Mouse (Mus musculus) spleen, adult 12 weeks (tissue): ENCODE data around the gene Ssbp4.
"Not testable (repeated sequence)": the region's sequence is repeated elsewhere in the genome, so short reads cannot be mapped to it uniquely, and the experiment has no call there.

ENCODE experiments used
- DNase-seq: peaks from one replicate; pipeline ENCODE4 v3.0.0; 2022; ENCODE audit warnings: low spot score

The Ssbp4 gene

DNA sequence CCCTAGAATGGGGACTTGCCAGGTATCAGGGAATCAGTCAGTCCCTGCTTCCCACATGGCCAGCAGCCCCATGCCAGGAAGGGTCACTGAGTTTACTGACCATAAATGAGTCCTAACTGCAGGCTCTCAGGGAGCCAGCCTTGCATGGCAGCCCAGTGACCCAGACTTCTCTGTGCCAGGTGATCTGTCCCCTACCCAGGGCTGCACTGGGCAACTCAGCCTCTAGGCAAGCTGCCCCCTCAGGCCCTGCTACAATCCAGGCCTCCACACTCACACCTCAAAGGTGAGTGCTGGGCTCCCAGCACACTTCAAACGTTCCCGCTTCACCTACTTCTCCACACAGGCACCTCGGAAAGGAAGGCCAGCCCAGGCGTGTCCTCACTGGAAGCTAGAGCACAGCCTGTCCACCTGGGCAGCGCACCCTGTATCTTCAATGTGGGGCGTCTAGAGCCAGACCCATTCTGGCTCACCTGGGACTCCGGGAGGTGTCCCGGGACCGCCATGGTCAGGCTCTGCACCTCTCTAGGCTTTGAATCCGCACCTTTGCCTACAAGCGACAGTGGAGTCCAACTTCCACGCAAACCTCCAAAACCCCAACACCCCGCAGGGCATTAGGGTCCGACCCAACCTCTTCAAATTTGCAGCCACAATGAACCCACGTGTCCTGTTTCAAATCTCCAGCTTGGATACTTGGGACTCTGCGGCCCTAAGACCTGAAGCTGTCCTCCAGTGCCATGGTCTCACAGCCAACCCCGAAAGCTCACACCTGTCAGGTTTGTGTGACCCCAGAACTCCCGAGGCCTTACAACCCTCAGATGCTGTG lies 1.7 kb downstream of the Ssbp4 start:
- DNase-seq: no peak

DNA sequence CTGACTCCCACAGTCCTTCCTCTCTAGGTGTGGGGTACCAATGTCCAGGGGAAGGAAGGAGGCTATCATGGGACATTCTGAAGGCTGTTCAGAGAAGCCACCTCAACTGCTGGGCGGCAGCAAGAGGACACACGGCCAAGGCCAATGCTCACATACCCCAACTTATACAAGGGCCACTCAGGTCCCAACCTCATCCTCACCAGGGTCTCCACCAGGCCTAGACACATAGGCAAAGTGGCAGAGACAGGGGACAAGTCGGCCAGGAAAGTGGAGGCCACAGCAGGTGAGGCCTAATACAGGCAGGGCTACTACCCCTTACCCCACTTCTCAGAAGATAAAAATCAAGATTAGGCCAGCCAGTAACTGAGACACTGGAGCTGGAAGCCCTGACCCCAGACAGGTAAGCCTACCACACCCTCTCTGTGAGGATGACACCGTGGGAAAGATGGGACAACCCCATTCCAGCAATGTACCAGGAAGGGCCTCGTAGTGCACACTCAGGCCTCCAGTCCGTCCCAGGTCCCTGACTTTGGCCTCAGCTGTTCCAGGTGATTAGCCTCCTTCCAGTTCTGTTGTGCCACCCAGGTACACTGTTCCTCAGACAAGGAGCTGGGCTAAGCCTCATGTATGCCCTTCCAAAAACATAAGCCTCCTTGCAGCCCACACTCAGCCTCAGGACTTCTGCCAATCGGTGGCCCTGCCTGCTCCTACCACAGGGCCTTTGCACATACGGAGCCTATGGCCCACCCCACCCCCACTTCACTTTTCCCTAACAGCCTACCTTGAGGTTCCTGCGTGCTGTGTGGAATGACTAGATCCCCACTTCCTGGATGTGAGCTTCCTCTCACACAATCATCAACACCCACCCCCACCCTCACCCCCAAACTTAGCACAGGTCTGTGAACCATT lies 2.5 kb downstream of the Ssbp4 start:
- DNase-seq: no peak

DNA sequence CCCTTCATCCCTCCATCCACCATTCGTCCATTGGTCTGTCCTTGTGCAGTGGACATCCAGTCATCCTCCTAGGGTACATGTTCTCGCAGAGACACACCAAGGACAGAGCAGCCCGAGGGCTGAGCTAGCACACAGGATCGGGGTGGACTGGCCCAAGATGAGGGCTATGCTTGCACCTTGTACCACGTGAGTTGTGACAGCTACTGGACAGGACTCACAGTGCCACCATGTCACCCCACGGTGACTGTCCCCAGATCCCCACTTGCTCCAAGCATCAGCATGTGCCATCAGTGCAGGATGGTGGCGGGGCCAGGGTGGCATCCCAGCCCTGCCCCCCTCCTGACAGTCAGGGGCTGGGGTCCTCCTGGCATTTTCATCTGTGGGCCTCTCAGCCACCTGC lies 4.1 kb downstream of the Ssbp4 start:
- no peak for DNase-seq

DNA sequence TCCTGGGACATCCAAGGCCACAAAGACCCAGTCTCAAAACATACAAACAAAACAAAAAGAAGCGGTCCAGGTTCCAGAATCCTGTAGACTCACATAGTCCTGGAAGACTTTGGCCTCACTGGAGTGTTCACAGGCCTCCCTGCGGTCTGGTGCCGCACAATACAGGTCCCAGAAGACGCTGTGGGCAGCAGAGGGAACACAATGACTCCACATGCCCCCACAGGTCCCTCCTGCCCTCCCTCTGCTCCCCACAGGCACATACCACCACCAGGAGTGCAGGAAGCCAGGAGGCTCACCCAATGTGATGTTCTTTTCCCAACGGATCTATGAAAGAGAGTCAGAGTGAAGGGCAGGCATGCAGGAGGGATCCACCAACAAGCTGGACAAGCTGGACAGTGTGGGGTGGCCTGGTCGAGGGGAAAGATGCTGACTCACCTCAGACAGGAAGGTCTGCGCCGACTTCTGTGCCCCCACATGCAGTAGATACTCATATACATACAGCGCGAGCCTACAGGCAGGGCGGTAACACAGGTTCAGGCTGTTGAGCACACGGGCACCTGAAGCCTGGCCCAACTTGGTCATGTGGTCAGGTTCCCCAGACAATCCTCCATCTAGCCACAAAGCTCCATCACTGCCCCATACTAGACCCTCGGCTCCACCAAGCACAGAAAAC lies 6.4 kb downstream of the Ssbp4 start:
- DNase-seq: no peak

DNA sequence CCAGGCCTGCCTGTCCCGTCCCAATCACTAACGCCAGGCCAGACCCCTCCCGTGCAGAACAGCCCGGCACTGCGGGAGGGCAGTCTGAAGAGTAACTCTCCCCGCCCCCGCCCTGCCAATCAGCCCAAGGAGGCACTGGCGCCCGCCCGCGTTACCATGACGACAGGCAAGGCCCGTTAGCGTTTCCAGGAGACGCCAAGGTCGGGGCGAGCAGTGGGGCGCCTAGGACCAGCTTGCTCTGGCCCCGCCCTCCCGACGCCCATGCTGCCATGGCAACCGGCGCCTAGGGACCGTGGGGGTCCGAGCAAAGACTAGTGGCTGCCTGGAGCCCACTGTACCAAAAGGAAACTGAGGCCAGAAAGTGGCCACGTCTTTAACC lies 7.4 kb downstream of the Ssbp4 start:
- DNase-seq: no peak

DNA sequence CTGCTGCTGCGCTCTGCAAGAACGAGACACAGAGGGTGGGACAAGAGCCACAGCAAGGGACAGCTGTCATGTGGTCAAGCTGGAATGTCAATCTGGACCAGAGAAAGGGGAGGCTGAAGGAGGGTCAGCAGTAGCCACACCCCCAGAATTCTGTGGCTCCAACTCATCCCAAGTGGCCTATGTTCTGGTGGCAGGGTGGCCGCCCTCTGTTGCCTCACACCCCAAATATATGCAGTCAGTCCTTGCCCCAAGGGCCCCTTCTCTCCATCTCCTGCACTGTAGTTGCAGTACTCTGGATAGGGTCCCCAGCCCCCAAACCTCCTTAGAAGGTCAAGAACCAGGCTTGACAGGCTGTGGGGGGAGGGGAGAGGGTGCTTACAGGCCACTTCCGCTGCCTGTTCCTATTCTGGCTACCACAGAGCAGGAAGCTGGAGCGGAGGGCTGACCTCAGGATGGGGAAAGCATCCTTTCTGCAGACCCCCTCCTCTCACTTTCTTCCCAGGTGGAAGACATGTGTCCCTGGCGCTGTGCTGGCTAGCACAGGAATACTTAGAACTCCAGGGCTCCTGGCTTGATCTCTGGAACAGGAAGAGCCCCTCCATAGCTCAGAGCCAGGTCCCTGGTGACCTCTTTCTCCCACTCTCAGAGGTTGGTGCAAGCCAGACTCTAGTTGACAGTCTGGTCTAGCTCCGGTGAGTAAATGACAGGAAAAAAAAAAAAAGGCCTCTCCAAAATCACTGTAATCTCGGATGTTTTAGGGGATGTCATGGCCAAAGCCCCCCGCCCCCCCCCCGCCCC lies 8.0 kb downstream of the Ssbp4 start:
- no peak for DNase-seq

DNA sequence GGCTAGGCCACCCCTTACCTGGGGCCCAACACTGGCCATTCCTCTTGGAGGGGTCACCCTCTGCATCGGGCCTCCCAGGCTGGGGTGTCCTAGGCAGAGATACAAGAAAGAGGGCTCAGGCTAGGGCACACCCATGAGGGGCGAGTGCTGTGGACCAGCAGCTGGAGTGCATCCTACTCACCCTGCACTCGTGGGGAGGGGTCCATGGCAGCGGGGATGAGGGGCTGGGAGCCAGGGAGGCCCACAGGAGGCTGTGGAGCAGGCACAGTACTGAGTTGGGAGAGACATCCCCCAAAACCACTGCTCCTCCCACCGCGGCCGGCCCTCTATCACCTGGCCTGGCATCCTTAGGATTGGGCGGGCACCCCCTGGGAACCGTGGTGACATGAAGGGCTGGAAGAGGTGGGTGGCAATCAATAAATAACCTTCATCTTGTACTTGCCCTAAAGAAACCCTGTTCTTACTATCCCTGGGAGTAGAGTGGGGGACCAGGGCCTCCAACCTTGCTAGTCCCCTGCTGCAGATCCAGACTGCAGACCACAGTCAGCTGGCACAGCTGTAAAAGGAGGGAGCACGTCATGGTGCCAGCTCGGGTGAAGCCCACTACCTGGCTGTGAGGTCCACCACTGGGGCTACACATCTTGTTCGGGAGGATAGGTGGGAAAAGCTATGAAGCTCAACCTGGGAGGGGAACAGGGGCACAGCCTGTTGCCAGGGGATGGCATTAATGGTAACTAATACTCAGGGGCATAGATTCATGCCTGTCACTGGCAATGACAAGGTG lies 9.0 kb downstream of the Ssbp4 start:
- DNase-seq: no peak

DNA sequence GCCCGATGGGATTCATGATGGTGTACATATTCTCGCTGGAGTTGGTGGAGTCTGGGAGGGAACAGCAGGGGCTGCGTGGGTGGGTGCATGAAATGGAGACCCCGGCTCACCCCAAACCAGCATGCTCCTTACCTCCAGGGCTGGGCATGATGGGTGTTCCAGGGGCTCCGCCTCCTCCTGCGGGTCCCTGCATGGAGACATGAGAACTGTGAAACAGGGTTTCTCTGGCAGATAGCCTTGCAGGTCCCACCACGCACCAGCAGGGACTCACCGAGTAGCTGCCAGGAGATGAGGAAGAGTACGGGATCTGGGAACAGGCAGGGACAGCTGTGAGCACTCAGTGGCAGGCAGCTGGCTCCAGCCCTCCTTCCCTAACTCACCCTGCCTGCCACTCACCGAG lies 9.9 kb downstream of the Ssbp4 start:
- no peak for DNase-seq

DNA sequence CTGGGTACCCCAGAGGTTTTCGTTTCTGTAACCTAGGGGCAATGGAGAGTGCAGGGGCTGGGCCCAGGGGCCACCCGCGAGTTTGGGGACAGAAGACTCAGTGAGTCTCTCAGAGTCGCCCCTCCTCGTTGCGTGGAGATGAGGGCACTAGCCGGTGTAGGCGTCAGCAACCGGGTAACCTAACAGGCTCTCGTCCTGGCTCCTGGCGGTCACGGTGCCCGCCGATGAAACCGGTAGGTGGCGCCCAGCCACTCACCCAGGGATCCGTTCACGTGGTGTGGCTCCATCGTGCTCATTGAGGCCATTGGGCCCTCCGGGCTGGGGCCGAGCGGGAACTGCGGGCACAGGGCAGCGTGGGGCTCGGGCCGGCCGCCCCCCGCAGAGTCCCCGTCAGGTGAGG lies 10.4 kb downstream of the Ssbp4 start:
- no peak for DNase-seq

DNA sequence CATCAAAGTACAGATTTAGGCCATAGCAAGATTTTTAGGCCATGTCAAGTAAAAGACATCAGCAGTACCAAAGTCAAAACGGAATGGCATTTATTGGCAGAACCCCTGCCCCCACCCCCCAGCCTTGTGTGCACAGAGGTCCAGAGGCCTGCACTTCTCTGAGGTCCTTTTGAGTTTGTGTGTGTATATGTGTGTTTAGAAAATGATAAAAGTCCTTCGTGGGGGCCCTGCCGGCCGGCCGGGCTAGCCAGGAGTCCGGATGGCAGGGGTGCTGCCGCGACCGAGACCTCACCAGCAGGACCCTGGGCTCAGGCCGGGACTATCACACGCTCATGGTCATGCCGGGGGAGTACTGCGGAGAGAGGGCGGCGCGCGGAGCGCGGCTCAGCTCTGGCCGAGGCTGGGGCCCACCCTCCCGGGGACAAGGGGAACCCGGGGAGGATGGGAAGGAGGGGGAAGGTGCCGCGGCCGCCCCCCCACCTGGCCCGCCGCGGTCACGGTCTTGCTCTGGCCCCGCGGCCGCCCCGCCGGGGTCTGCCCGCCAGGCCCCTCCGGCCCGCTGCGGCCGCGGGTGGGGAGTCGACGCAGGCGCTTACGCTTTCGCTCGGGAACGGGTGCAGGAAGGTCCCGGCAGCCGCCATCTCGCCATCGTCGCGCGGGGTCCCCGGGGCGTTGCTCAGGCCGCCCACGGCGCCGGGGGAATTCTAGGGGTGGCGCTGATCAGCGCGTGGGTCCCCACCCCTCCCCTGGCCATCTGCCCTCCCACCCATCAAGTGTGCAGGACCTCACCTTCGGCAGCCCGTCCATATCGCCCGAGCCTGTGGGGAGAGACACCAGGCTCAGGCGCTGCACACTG lies 11.0 kb downstream of the Ssbp4 start:
- DNase-seq: no peak

DNA sequence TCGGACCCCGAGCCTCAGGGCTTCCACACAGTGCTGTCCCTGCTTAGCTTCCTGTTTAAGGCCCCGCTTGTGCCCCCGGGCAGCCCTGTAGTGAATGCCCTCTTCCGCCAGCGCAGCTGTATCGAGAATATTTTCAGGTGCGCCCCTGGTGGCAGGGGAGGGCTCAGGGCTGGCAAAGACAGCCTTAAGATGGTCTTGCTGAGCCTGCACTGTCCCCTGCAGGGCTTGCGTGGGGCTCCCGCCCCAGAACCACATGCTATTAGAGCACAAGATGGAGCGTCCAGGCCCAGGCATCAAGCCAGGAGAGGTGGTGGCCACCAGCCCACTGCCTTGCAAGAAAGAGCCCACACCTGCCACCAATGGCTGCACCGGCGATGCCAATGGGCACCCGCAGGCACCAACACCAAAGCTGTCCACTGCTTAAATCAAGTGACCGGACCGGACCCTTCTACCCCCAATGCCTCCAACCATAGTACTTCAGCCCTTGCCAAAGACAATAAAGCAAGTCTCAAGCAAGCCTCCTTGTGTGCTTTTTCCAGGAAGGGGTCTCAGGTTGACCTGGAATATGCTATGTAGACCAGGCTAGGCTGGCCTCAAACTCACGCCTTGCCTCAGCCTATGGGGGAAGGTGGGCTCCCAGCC lies 11.8 kb downstream of the Ssbp4 start:
- DNase-seq: no peak

DNA sequence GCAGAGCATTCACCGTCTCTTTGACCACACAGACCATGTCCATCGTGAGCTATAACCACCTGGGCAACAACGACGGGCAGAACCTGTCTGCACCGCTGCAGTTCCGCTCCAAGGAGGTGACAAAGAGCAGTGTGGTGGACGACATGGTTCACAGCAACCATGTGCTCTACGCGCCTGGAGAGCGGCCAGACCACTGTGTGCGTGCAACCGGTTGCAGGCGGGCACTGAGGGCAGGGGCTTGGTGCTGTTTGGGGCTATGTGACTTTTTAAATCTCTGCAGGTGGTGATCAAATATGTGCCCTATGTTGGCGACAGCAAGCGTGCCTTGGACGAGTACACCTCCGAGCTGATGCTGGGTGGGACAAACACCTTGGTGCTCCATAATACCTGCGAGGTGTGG lies 12.5 kb downstream of the Ssbp4 start:
- DNase-seq: no peak

DNA sequence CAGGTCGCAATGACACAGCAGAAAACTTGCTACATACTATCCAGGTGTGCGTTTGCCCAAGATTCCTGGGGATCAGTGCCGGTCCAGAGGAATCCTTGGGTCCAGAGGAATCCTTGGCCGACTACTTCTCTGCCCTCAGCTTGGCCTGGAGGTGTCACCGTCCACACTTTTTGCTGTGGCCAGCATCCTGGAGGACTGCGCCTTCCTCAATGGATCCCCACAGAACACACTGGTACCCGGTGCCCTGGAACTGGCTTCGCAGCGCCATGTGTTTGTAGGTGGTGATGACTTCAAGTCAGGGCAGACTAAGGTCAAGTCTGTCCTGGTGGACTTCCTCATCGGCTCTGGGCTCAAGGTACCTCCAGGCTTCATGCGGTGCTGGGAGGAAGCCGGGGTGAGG lies 12.9 kb downstream of the Ssbp4 start:
- no peak for DNase-seq

DNA sequence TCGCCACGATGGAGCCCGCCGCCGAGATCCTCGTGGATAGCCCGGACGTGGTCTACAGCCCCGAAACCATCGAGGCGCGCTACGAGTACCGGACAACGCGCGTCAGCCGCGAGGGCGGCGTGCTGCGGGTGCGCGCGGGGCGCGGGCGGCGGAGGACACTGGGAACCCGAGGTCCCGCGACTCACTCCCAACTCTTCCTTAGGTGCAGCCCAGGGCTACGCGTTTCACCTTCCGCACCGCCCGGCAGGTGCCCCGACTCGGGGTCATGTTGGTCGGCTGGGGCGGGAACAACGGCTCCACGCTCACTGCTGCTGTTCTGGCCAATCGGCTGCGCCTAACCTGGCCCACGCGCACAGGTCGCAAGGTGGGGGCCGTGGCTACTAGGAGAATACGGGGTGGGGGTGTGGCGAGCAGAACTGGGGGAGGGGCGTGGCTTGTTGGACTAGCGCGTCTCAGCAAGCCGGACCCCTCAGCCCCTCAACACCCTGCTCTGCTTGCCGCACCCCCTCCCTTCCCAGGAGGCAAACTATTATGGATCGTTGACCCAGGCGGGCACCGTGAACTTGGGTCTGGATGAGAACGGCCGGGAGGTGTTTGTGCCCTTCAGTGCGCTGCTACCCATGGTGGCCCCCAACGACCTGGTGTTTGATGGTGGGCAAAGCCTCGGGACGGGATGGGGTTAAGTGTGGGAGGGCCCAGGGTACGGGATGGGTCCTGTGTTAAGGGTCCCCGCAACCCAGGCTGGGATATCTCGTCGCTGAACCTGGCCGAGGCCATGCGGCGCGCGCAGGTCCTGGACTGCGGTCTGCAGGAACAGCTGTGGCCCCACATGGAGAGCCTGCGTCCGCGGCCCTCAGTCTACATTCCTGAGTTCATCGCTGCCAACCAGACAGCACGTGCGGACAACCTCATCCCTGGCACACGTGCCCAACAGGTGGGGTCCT lies 13.8 kb downstream of the Ssbp4 start:
- DNase-seq: no peak

DNA sequence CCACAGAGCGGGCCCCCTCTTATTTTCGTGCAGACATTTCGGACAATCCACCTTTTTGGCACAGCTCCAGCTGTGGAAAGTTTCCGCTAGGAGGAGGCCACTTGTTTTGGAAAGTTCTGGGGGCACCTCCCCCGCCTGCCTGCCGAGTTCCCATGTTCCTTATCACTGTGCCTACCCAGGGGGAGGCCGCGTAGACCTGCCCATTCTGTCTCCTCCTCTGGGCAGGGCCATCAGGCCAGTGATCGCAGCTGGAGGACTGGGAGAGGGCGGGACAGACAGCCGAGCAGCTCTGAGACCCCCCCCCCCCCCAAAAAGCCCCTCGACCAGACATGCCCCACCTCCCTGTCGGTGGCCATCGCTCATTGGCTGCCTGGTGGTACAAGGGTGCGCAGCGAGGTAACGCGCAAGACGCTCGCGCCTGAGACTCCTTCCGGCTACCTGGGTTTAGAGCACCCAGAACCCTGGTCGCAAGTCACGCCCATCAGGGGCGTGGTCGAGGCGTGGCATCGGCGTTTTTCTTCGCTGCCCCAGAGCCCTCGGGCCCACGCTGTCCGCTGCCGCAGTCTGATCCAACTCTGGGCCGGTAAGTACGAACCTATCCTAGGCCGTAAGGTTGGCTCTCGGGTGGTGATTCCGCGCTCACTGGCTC lies 14.6 kb downstream of the Ssbp4 start, which contains the start of gene Isyna1:
Gene Isyna1 (plus strand): TSS at position 413 of the 649 bp plus-strand sequence.
- peak; percentile 67 for DNase-seq

DNA sequence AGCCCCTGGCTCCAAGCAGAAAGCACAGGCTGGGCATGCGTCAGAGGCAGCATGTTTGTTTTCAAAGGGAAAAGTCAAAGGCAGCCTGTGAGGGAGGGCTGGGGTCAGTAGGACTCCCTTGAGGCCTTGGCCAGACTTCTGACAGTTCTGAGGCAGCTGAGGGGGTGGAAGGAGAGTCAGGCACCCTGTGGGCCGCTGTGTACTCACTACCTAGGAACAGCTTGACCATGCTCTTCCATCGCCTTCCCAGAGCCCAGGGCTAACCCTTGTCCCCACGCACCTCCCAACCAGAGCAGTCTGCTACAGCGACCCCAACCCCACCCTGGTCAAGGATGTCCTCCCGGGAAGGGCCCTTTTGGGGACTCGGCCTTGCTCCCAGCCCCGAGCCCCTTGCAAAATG lies 15.5 kb downstream of the Ssbp4 start:
- DNase-seq: no peak

DNA sequence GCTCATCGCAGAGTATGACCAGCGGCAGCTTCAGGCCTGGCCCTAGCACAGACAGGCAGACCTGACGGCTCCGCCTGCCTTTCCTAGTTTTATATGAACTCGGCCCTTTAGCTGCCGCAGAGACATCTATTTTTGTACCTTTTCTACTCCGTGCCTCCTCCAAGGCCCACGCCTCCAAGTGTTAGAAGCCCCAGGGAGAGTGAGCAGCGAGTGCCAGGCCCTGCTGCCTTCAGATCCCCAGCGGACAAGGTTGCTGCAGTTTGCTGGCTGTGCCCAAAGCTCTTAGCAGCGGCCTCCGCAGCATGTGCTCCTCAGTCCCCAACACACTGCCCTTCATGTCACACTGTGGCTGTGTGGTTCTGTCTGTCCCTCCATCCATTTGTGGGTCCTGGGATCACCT lies 17.1 kb downstream of the Ssbp4 start:
- no peak for DNase-seq

DNA sequence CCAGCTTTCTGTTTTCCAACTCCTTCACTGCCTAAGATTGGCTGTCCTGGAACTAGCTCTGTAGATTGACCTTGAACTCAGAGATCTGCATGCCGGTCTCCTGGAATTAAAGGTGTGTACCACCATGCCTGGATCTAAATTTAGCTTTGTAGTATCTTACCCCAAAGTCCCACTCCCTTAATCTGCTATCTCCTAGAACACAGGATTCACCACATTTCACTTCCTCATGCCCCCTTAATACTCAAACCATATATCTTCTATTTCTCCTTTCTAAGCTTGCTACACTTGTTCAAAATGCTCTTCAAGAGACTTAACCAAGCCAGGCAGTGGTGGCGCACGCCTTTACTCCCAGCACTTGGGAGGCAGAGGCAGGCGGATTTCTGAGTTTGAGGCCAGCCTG lies 20.7 kb downstream of the Ssbp4 start:
- not testable (repeated sequence) for DNase-seq
